In the genomic region with DNA sequence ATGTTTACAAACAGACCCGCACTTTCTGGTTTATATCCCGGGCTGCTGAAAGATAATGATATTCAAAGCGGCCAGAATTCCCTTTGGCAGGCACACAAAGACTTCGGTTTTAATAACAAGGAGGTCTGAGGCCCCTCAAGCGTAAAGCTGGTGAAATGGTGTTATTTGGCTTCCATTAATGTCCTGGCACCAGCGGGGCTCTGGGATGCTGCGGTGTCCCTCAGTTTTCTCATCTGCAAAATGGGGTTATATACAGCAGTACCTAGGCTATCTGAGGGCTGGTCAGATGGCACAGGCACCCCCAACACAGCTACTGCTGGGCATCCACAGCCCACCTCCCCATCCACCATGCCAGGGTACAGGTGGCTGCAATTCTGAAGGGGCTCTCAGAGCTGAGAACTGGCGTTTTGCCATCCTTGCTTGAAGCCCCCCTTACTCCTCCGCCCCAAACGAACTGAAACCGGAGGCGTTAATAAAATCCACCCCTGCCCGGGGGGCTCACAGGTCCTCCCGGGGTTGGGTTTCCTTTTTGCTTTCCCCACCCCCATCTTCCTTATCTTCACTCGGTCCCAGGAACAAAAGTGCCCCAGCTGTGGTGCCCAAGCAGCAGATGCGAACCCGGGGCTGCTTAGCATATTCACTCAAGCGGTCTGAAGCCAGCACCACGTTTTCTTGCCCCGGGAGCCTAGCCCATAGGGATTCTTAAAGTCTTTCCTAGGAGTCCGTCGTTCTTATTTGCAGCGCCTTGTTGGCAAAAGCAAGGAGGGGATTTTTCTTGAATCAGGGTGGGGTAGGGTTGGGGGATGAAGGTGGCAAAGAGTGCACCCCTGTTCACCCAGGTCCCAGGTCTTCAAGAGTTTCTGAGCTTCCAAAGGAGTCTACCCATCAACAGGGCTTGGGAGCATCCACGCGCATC, we compare ENCODE assay signal across 23 mouse cellular contexts. TPM values are rescaled to one million over a fixed set of nuclear protein-coding genes. Genes with fewer than 3 reads are reported as not detected.
DNase-seq lines count a peak whose midpoint lies in the region; ATAC-seq and TF ChIP-seq lines count a peak whose summit lies in the region.
"Had no signal": no experiment of that assay in that cellular context is flagged by ENCODE, and none has a peak within 500 bp of the region (broad histone marks: within the 10 kb centered on the region; RNA-seq: fewer than 3 reads in every experiment).

No protein-coding gene starts in this region.

- no peak overlapping the region for H3K27ac ChIP-seq in embryonic facial prominence, embryonic 10.5 days (replicated peaks)
- H3K27ac ChIP-seq in limb, embryonic 13.5 days: no peak overlapping the region
- H3K27ac ChIP-seq in intestine, postnatal 0 days (ENCODE audit: low read depth, low read length): no peak overlapping the region
- H3K27ac ChIP-seq: limb, embryonic 12.5 days had no signal

- no peak for ATAC-seq in limb, embryonic 13.5 days (ENCODE audit: low FRiP score, low read depth)
- ATAC-seq in intestine, postnatal 0 days: no peak
- ATAC-seq: liver, postnatal 0 days had no signal

- TF ChIP-seq CTCF in intestine, postnatal 0 days (IDR thresholded peaks at IDR 0.05; ENCODE audit: low read depth): no peak

- H3K9me3 ChIP-seq in embryonic facial prominence, embryonic 10.5 days: peaks cover 7% of the 10 kb centered on the region
- H3K9me3 ChIP-seq in limb, embryonic 13.5 days: peaks cover 5% of the 10 kb centered on the region; the same call in 1 of the 2 replicates
- H3K9me3 ChIP-seq in intestine, postnatal 0 days (ENCODE audit: control insufficient read depth): no peaks in the 10 kb centered on the region
- H3K9me3 ChIP-seq: limb, embryonic 12.5 days had no signal

- H3K9ac ChIP-seq in limb, embryonic 13.5 days: no peak overlapping the region
- no peak overlapping the region for H3K9ac ChIP-seq in intestine, postnatal 0 days (ENCODE audit: low read depth, low read length)
- H3K9ac ChIP-seq: heart, embryonic 12.5 days; limb, embryonic 12.5 days; liver, postnatal 0 days had no signal

- peaks cover 36% of the 10 kb centered on the region for H3K4me1 ChIP-seq in embryonic facial prominence, embryonic 10.5 days
- H3K4me1 ChIP-seq in limb, embryonic 13.5 days: peaks cover 24% of the 10 kb centered on the region
- peaks cover 2% of the 10 kb centered on the region; the same call in 1 of the 2 replicates for H3K4me1 ChIP-seq in intestine, postnatal 0 days (replicated peaks; ENCODE audit: control insufficient read depth, insufficient read depth, low read length)

- 3% methylated on average over 25 of the region's 25 CpGs for WGBS in embryonic facial prominence, embryonic 10.5 days
- WGBS in limb, embryonic 13.5 days: 5% methylated on average over 25 of the region's 25 CpGs
- 5% methylated on average over 25 of the region's 25 CpGs for WGBS in intestine, postnatal 0 days

- DNase-seq in cerebellum, adult 11-12 months: peak; percentile 36
- DNase-seq in cerebellum, adult 18-20 months: no peak
- DNase-seq in left cerebral cortex, postnatal 4 days: peak; percentile 35
- no peak for DNase-seq in left cerebral cortex, adult 11 months (ENCODE audit: low spot score)
- peak; percentile 42 for DNase-seq in embryonic facial prominence, embryonic 10.5 days (ENCODE audit: low spot score)
- no peak for DNase-seq in layer of hippocampus, adult 18-20 months (ENCODE audit: low spot score in 2 of 2)
- DNase-seq: adrenal gland, postnatal 14 days; kidney, adult 2 months; kidney, postnatal 4 days; liver, postnatal 0 days; lung, postnatal 4 days; thymus, adult 18-20 months had no signal

- H3K4me3 ChIP-seq in embryonic facial prominence, embryonic 10.5 days: peak overlapping the region; percentile 2; the same call in 1 of the 2 replicates
- no peak overlapping the region for H3K4me3 ChIP-seq in limb, embryonic 13.5 days
- no peak overlapping the region for H3K4me3 ChIP-seq in intestine, postnatal 0 days (ENCODE audit: low read depth, low read length)
- H3K4me3 ChIP-seq: erythroblast, embryonic 14.5 days; limb, embryonic 12.5 days had no signal

- intact Hi-C loops in left cerebral cortex, postnatal 4 days (cut with DNase I): no loop called here

- H3K36me3 ChIP-seq in embryonic facial prominence, embryonic 10.5 days (replicated peaks): no peaks in the 10 kb centered on the region
- no peaks in the 10 kb centered on the region for H3K36me3 ChIP-seq in limb, embryonic 13.5 days
- H3K36me3 ChIP-seq in intestine, postnatal 0 days (ENCODE audit: control insufficient read depth, insufficient read depth): no peaks in the 10 kb centered on the region
- H3K36me3 ChIP-seq: heart, embryonic 12.5 days; limb, embryonic 12.5 days had no signal

- peaks cover 100% of the 10 kb centered on the region for H3K27me3 ChIP-seq in embryonic facial prominence, embryonic 10.5 days (replicated peaks; ENCODE audit: low read depth, poor library complexity, severe bottlenecking)
- H3K27me3 ChIP-seq in limb, embryonic 13.5 days: peaks cover 93% of the 10 kb centered on the region
- peaks cover 84% of the 10 kb centered on the region for H3K27me3 ChIP-seq in intestine, postnatal 0 days (replicated peaks; ENCODE audit: control insufficient read depth, insufficient read depth, low read length)

- H3K4me2 ChIP-seq in limb, embryonic 13.5 days (replicated peaks): 0 out of 2 replicates have a peak overlapping the region, but pooled peaks have one; percentile 1
- H3K4me2 ChIP-seq in intestine, postnatal 0 days (replicated peaks; ENCODE audit: low read depth): no peak overlapping the region
- H3K4me2 ChIP-seq: heart, embryonic 12.5 days; limb, embryonic 12.5 days had no signal

RNA-seq across cellular contexts. Expression of gene Tlx3, which starts 7.6 kb away (rescaled TPM):
- total RNA-seq in left cerebral cortex, postnatal 4 days (2021): not detected
- polyA plus RNA-seq in embryonic facial prominence, embryonic 10.5 days (2016; fragmentation: Nextera tagmentation; extraction: Ambion mirVana): 5.0 TPM in 2 replicates
- not detected in 2 replicates for polyA plus RNA-seq in limb, embryonic 13.5 days (2015; fragmentation: Nextera tagmentation; extraction: Ambion mirVana)
- not detected in 2 replicates for polyA plus RNA-seq in intestine, postnatal 0 days (2015; fragmentation: Nextera tagmentation; extraction: Ambion mirVana)
- not detected for total RNA-seq in layer of hippocampus, adult 18-20 months (2021)
- total RNA-seq: adrenal gland, postnatal 14 days; CH12.LX; gastrocnemius, postnatal 4 days; hematopoietic stem cell, adult 5-6 weeks; layer of hippocampus, postnatal 36 days had no signal
- polyA plus RNA-seq: heart, embryonic 12.5 days; kidney, adult 2 months; liver, postnatal 0 days; small intestine, adult 2 months; urinary bladder, adult 2 months had no signal

RNA-seq across cellular contexts. Expression of gene Npm1, which starts 32.8 kb away (rescaled TPM):
- 100 to 1,000 TPM; 303 to 338 TPM for total RNA-seq in left cerebral cortex, postnatal 4 days (2021)
- 1,564 and 1,604 TPM in 2 replicates for polyA plus RNA-seq in embryonic facial prominence, embryonic 10.5 days (2016; fragmentation: Nextera tagmentation; extraction: Ambion mirVana)
- 1,176 and 1,233 TPM in 2 replicates for polyA plus RNA-seq in limb, embryonic 13.5 days (2015; fragmentation: Nextera tagmentation; extraction: Ambion mirVana)
- polyA plus RNA-seq in intestine, postnatal 0 days (2015; fragmentation: Nextera tagmentation; extraction: Ambion mirVana): 296 and 303 TPM in 2 replicates
- 100 to 1,000 TPM; 176 to 183 TPM for total RNA-seq in layer of hippocampus, adult 18-20 months (2021)

RNA-seq across cellular contexts. Expression of gene Fgf18, which starts 48.6 kb away (rescaled TPM):
- 1 to 10 TPM; 7.4 to 8.4 TPM for total RNA-seq in left cerebral cortex, postnatal 4 days (2021)
- 2.8 and 3.4 TPM in 2 replicates for polyA plus RNA-seq in embryonic facial prominence, embryonic 10.5 days (2016; fragmentation: Nextera tagmentation; extraction: Ambion mirVana)
- 17.0 and 18.8 TPM in 2 replicates for polyA plus RNA-seq in limb, embryonic 13.5 days (2015; fragmentation: Nextera tagmentation; extraction: Ambion mirVana)
- polyA plus RNA-seq in intestine, postnatal 0 days (2015; fragmentation: Nextera tagmentation; extraction: Ambion mirVana): 1.1 TPM in 2 replicates
- total RNA-seq in layer of hippocampus, adult 18-20 months (2021): 1 to 10 TPM; 3.4 to 4.0 TPM
- total RNA-seq: CH12.LX; hematopoietic stem cell, adult 5-6 weeks had no signal
- polyA plus RNA-seq: erythroblast, embryonic 14.5 days; small intestine, adult 2 months had no signal

Comparison
In these comparisons a context has a peak if more than half of its experiments do, and no peak if none do; other contexts are left out.
1. DNase-seq: peak in cerebellum, adult 11-12 months (single experiment), left cerebral cortex, postnatal 4 days (single experiment) and embryonic facial prominence, embryonic 10.5 days (single experiment); none in cerebellum, adult 18-20 months (0 of 2), left cerebral cortex, adult 11 months (single experiment) and layer of hippocampus, adult 18-20 months (0 of 2).